Mouse (Mus musculus) stomach, embryonic 16.5 days (tissue): ENCODE data around the gene Ankrd11. TPM values are rescaled to one million over a fixed set of nuclear protein-coding genes. Genes with fewer than 3 reads are reported as not detected.
"Not testable (repeated sequence)": the region's sequence is repeated elsewhere in the genome, so short reads cannot be mapped to it uniquely, and the experiment has no call there.

ENCODE experiments used
- ATAC-seq: fragments of 200-750 bp; cut with Nextera tagmentation; 2 replicates; pipeline ENCODE4 v1.8.0; 2017; ENCODE audit warnings: moderate number of reproducible peaks, moderate TSS enrichment; ENCODE audit not compliant: insufficient read depth, low FRiP score
- H3K27ac ChIP-seq: fragments of 300-500 bp; sonication (generic); 2 replicates; pipeline ENCODE4 v1.5.1; 2014; ENCODE audit warnings: low read length
- H3K27me3 ChIP-seq: fragments of 300-500 bp; sonication (generic); 2 replicates; pipeline ENCODE4 v1.6.1; 2014; ENCODE audit warnings: low read length, control low read depth, mixed read lengths; ENCODE audit not compliant: control insufficient read depth, insufficient read depth
- H3K36me3 ChIP-seq: fragments of 300-500 bp; sonication (generic); 2 replicates; pipeline ENCODE4 v1.6.1; 2014; ENCODE audit warnings: low read length; ENCODE audit not compliant: control insufficient read depth, insufficient read depth
- H3K4me1 ChIP-seq: fragments of 300-500 bp; sonication (generic); 2 replicates; pipeline ENCODE4 v1.6.1; 2014; ENCODE audit warnings: low read length, control low read depth, mixed read lengths; ENCODE audit not compliant: control insufficient read depth, insufficient read depth
- H3K4me2 ChIP-seq: fragments of 300-500 bp; sonication (generic); 2 replicates; pipeline ENCODE4 v1.6.1; 2014; ENCODE audit warnings: low read depth, low read length, mixed read lengths
- H3K4me3 ChIP-seq: fragments of 300-500 bp; sonication (generic); replicated peaks from 2 replicates; pipeline ENCODE4 v1.5.1; 2014; ENCODE audit warnings: mild to moderate bottlenecking, low read length
- H3K9ac ChIP-seq: fragments of 300-500 bp; sonication (generic); 2 replicates; pipeline ENCODE4 v1.6.1; 2014; ENCODE audit warnings: low read length
- H3K9me3 ChIP-seq: fragments of 300-500 bp; sonication (generic); replicated peaks from 2 replicates; pipeline ENCODE4 v1.6.1; 2016; ENCODE audit warnings: low read length, control low read depth; ENCODE audit not compliant: control insufficient read depth
- WGBS: fragments of 180-500 bp; shearing (Covaris S2); extraction: QIAGEN DNeasy Blood & Tissue Kit; methylation state at CpG from one replicate; pipeline ENCODE4 v1.1.7; 2014; 5-methylcytosine and 5-hydroxymethylcytosine counted together
- polyA plus RNA-seq: library from polyadenylated mRNA; unstranded; fragments of >200 nt; fragmentation: Nextera tagmentation; extraction: Ambion mirVana; gene quantifications from 2 replicates; pipeline ENCODE4 v1.2.1, GENCODE M21; 2015

The Ankrd11 gene
- polyA plus RNA-seq, 1 experiment from 2014 or later = 24.6 TPM

DNA sequence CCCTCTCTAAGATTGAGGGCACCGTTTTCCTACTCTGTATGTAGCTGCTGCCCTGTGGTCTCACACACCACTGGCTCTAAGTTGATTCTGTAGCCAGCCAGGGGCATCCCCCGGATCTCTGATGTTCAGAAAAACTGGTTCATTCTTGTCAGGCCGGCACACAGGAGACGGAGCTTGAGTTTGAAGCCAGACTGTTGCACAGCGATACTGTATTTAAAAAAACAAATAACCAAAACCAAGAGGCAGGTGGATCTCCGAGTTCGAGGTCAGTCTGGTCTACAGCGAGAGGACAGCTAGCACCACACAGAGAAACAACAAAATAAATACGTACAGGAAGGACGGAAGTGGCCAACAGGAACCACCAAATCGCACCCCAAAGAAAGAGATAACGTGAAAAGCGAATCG, 22.7 kb upstream of the Ankrd11 start:
- H3K4me1 ChIP-seq = peaks cover 15% of the 10 kb centered on the region
- H3K4me3 ChIP-seq = peak overlapping the region; percentile 63
- peak overlapping the region; percentile 97 for H3K9ac ChIP-seq
- H3K9me3 ChIP-seq = no peaks in the 10 kb centered on the region
- no peaks in the 10 kb centered on the region; the same call in 1 of the 2 replicates for H3K36me3 ChIP-seq
- H3K4me2 ChIP-seq = peak overlapping the region; percentile 86
- peak overlapping the region; percentile 90 for H3K27ac ChIP-seq
- peak; percentile 11; the same call in 1 of the 2 replicates for ATAC-seq
- under 1% methylated on average over 14 of the region's 14 CpGs for WGBS
- no peaks in the 10 kb centered on the region for H3K27me3 ChIP-seq

DNA sequence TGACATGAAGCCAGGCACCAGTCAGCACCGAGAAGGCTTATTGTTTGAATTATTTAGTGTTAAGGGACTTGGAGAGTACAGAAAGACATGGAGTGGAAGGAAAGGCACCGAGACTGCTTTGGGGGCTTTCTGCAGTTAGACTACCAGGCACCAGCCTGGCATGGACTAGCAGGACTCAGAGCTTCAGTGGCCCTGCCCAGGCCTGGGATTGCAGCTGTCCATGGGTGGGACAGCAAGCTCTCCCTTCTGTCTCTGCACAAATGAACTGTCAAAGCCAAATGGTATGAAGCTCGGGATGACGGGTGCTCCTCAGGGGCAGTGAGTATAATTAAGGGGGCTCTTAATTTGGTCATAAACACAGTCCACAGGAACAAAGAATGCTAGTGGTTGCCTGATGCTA, 22.0 kb upstream of the Ankrd11 start:
- ATAC-seq = no peak
- Histone ChIP-seq H3K27ac (no peak overlapping the region), H3K4me3 (no peak overlapping the region), H3K4me2 (peak overlapping the region; percentile 86), H3K4me1 (peaks cover 15% of the 10 kb centered on the region), H3K9me3 (no peaks in the 10 kb centered on the region), H3K27me3 (no peaks in the 10 kb centered on the region), H3K36me3 (no peaks in the 10 kb centered on the region; the same call in 1 of the 2 replicates), H3K9ac (no peak overlapping the region)
- 76% methylated on average over 4 of the region's 4 CpGs for WGBS

DNA sequence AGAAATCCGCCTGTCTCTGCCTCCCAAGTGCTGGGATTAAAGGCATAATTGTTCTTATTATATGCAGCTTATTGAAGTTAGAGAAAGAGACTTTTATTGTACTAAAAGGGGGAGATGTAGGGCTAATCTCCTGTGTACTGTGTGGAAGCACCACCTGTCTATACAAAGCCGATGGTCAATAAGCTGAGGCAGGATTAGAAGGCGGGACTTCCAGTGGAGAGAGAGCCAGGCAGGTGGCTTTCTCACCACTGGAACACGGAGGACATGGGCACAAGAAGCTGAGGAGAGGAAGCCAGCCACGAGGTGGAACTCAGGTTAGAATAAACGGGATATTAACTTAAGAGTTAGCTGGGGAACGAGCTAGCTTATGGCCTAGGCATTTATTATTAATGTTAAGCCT, 20.6 kb upstream of the Ankrd11 start, which contains the start of gene Spg7:
Gene Spg7, plus strand, starts transcription at position 222 of the 400 bp plus-strand sequence.
- no peaks in the 10 kb centered on the region for H3K36me3 ChIP-seq
- peaks cover 15% of the 10 kb centered on the region for H3K4me1 ChIP-seq
- no peak within 1 kb of the TSS for H3K4me2 ChIP-seq
- H3K27ac ChIP-seq = no peak within 1 kb of the TSS
- no peaks in the 10 kb centered on the region for H3K27me3 ChIP-seq
- H3K9me3 ChIP-seq = no peaks in the 10 kb centered on the region
- no peak within 1 kb of the TSS for H3K4me3 ChIP-seq
- ATAC-seq = no peak
- WGBS = 66% methylated on average over 7 of the region's 7 CpGs
- no peak within 1 kb of the TSS for H3K9ac ChIP-seq

DNA sequence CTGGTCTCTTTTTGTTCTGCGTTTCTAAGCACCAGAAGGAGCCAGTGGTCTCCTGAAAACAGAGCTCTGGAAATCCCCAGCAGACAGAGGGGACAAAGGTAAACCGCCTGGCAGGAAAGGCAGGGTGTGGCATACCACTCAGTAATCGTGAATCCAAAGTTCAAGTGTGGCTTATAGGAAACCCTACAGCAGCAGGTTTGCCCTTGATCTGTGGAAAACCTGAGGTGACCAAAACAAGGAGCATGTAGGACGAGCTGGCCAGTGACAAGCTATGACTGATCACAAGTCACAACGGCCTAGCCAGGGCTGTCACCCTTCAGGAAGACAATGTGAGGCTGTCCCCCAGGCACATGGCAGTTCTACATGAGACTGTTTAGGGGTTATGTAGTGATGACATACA, 9.4 kb upstream of the Ankrd11 start:
- no peaks in the 10 kb centered on the region for H3K9me3 ChIP-seq

DNA sequence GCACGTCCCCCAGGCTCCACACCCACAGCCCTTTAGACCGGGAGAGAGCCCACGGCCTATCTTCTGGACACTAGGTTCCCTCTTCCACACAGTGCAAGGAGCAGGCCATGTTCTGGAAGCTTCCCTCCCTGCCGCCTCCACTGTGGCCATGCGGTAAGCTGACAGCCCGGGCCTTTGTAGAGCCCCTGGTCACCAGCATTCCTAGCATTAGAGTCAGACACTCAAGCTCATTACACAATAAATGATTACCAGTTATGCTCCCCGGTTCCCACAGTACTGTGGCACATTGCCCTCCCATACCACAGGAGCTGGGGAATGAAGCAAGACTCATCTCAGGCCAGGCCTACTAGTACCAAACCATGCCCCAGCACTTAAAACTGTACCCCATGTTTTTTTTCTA, 6.3 kb upstream of the Ankrd11 start:
- no peak overlapping the region for H3K4me3 ChIP-seq
- no peak overlapping the region for H3K9ac ChIP-seq
- H3K27ac ChIP-seq = 0 out of 2 replicates have a peak overlapping the region, but pooled peaks have one; percentile 30
- WGBS = 77% methylated on average over 7 of the region's 7 CpGs
- no peaks in the 10 kb centered on the region for H3K9me3 ChIP-seq
- H3K27me3 ChIP-seq = no peaks in the 10 kb centered on the region
- no peak for ATAC-seq
- peaks cover 6% of the 10 kb centered on the region for H3K4me1 ChIP-seq
- no peaks in the 10 kb centered on the region for H3K36me3 ChIP-seq
- no peak overlapping the region for H3K4me2 ChIP-seq

More for the DNA sequence above, 9.4 kb upstream of the Ankrd11 start:
- peak overlapping the region; percentile 6; the same call in 1 of the 2 replicates for H3K4me2 ChIP-seq
- no peak overlapping the region for H3K9ac ChIP-seq
- no peaks in the 10 kb centered on the region for H3K27me3 ChIP-seq
- peak; percentile 68; the same call in 1 of the 2 replicates for ATAC-seq
- 44% methylated on average over 5 of the region's 5 CpGs for WGBS
- H3K27ac ChIP-seq = peak overlapping the region; percentile 87
- H3K4me1 ChIP-seq = no peaks in the 10 kb centered on the region; the same call in 1 of the 2 replicates
- no peak overlapping the region for H3K4me3 ChIP-seq
- H3K36me3 ChIP-seq = no peaks in the 10 kb centered on the region

DNA sequence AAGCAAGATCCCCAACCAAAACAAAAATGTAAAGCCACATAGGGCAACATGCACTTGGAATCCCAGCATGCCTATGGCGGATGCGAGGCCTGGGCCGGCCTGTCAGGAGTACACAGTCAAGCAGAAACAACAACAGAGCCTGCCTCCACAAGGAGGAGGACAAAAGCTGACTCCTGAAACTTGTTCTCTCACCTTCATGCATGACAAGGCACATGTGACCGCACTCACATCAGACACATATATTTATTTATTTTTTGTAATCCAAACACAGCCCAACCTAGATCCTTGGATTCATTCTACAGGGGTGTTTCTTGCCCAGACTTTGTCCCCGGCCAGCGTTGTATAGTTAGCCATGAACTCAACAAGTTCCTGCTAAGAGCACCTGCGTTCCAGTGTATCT, 5.8 kb upstream of the Ankrd11 start:
- Histone ChIP-seq H3K27me3 (no peaks in the 10 kb centered on the region), H3K4me2 (no peak overlapping the region), H3K9ac (no peak overlapping the region), H3K27ac (peak overlapping the region; percentile 51), H3K9me3 (no peaks in the 10 kb centered on the region), H3K4me3 (no peak overlapping the region), H3K4me1 (peaks cover 9% of the 10 kb centered on the region), H3K36me3 (no peaks in the 10 kb centered on the region)
- WGBS = 74% methylated on average over 7 of the region's 7 CpGs
- no peak for ATAC-seq

DNA sequence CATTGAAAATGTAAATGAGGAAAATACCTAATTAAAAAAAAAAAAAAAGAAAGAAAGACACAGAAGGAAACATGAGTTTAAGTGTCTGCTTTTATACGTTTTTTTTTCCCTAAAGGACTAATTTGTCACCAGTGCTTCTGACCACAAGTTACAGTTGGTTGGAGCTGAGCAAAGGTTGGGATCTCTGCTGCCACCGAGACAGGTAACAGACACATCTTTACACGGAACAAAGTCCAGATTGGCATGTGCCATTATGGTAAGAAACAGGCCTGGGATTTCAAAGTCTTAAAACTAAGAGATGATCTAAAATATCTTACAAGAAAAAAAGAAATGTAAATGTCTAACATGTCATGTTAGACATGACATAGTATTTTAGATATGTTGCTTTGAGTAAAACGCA, 4.6 kb upstream of the Ankrd11 start:
- no peak for ATAC-seq
- Histone ChIP-seq H3K4me1 (peaks cover 9% of the 10 kb centered on the region), H3K4me2 (no peak overlapping the region), H3K36me3 (no peaks in the 10 kb centered on the region), H3K9me3 (no peaks in the 10 kb centered on the region), H3K27ac (no peak overlapping the region), H3K9ac (no peak overlapping the region), H3K4me3 (no peak overlapping the region), H3K27me3 (no peaks in the 10 kb centered on the region)
- 73% methylated on average over 4 of the region's 4 CpGs for WGBS

DNA sequence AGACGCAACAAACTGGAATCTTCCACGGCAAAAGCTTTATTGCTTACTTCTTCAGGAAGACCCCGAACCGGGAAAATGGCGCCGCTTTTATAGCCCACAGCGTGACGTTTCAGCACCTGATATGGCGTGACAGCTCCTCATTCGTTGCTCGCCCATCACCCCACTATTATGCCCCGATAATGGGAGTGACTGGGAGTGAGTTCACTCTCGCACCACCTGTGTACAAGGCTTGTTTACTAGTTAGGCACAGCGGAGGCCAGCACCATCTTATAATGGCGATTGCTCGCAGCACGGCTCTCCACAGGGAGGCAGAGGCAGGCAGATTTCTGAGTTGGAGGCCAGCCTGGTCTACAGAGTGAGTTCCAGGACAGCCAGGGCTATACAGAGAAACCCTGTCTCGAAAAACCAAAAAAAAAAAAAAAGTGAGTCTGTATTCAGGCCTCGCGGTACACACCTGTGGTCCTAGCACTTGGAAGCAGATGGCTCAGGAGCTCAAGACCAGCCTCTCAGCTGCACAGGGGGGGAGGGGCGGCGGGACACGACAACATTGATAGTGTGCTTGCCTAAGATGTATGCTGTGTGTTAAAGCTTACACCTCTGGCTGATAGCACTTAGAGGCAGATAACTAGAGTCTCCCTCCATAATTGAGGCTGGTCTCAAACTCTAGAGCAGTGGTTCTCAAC, 2.8 kb upstream of the Ankrd11 start:
- not testable (repeated sequence) for H3K9ac ChIP-seq, H3K9me3 ChIP-seq, H3K27me3 ChIP-seq, H3K27ac ChIP-seq, ATAC-seq, H3K4me2 ChIP-seq, H3K36me3 ChIP-seq, H3K4me3 ChIP-seq
- 94% methylated on average over 23 of the region's 23 CpGs for WGBS
- H3K4me1 ChIP-seq = peaks cover 18% of the 10 kb centered on the region

DNA sequence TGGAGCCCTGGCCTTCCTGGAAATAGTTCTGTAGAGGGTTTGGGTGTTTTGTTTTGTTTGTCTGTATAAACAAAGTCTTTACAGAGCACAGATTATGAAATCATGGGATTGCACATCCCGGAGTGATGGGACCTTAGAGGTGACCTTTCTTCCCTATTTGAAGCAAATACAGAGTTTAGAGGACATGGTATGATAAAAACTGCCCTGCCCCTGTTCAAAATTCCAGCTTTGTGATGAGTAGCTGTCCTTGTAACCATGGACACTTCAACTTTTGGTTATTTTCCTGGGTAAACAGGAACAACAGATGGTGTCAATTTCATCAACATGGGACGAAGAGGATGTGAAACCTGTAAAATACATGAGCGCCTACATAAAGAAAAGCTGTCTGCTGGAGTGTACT, 1.9 kb upstream of the Ankrd11 start:
- no peaks in the 10 kb centered on the region for H3K9me3 ChIP-seq
- 77% methylated on average over 3 of the region's 3 CpGs for WGBS
- H3K4me2 ChIP-seq = peak overlapping the region; percentile 9; the same call in 1 of the 2 replicates
- no peak overlapping the region for H3K27ac ChIP-seq
- no peaks in the 10 kb centered on the region for H3K27me3 ChIP-seq
- ATAC-seq = no peak
- H3K4me3 ChIP-seq = no peak overlapping the region
- H3K9ac ChIP-seq = no peak overlapping the region
- peaks cover 25% of the 10 kb centered on the region for H3K4me1 ChIP-seq
- H3K36me3 ChIP-seq = no peaks in the 10 kb centered on the region
